Mouse (Mus musculus) neural tube, embryonic 13.5 days (tissue): ENCODE data around the gene Rgma. TPM values are rescaled to one million over a fixed set of nuclear protein-coding genes. Genes with fewer than 3 reads are reported as not detected.

Experiments used
- ATAC-seq: fragments of 200-750 bp; cut with Nextera tagmentation; 2 replicates; pipeline ENCODE4 v1.8.0; 2017; ENCODE audit warnings: low read depth, mild to moderate bottlenecking, moderate TSS enrichment, moderate library complexity
- H3K27ac ChIP-seq: fragments of 300-500 bp; sonication (generic); replicated peaks from 2 replicates; pipeline ENCODE4 v1.5.1; 2015; ENCODE audit warnings: moderate library complexity, mild to moderate bottlenecking, inconsistent platforms
- H3K27me3 ChIP-seq: fragments of 300-500 bp; sonication (generic); 2 replicates; pipeline ENCODE4 v1.6.1; 2015; ENCODE audit warnings: mild to moderate bottlenecking, inconsistent platforms
- H3K36me3 ChIP-seq: fragments of 300-500 bp; sonication (generic); 2 replicates; pipeline ENCODE4 v1.6.1; 2015; ENCODE audit warnings: mild to moderate bottlenecking, inconsistent platforms
- H3K4me1 ChIP-seq: fragments of 300-500 bp; sonication (generic); replicated peaks from 2 replicates; pipeline ENCODE4 v1.6.1; 2015; ENCODE audit warnings: inconsistent platforms
- H3K4me2 ChIP-seq: fragments of 300-500 bp; sonication (generic); 2 replicates; pipeline ENCODE4 v1.6.1; 2015; ENCODE audit warnings: inconsistent platforms, mild to moderate bottlenecking, moderate library complexity
- H3K4me3 ChIP-seq: fragments of 300-500 bp; sonication (generic); 2 replicates; pipeline ENCODE4 v1.5.1; 2015; ENCODE audit warnings: mild to moderate bottlenecking, inconsistent platforms
- H3K9ac ChIP-seq: fragments of 300-500 bp; sonication (generic); 2 replicates; pipeline ENCODE4 v1.6.1; 2015; ENCODE audit warnings: moderate library complexity, mild to moderate bottlenecking, inconsistent platforms
- H3K9me3 ChIP-seq: fragments of 300-500 bp; sonication (generic); 2 replicates; pipeline ENCODE4 v1.6.1; 2016; ENCODE audit warnings: inconsistent platforms
- WGBS: fragments of 180-500 bp; shearing (Covaris S2); methylation state at CpG from one replicate; pipeline ENCODE4 v1.1.7; 2015; 5-methylcytosine and 5-hydroxymethylcytosine counted together
- polyA plus RNA-seq: library from polyadenylated mRNA; unstranded; fragments of >200 nt; fragmentation: Nextera tagmentation; extraction: Ambion mirVana; gene quantifications from 2 replicates; pipeline ENCODE4 v1.2.1, GENCODE M21; 2015

The Rgma gene
- polyA plus RNA-seq, 1 experiment from 2014 or later, result 41.4 TPM

DNA sequence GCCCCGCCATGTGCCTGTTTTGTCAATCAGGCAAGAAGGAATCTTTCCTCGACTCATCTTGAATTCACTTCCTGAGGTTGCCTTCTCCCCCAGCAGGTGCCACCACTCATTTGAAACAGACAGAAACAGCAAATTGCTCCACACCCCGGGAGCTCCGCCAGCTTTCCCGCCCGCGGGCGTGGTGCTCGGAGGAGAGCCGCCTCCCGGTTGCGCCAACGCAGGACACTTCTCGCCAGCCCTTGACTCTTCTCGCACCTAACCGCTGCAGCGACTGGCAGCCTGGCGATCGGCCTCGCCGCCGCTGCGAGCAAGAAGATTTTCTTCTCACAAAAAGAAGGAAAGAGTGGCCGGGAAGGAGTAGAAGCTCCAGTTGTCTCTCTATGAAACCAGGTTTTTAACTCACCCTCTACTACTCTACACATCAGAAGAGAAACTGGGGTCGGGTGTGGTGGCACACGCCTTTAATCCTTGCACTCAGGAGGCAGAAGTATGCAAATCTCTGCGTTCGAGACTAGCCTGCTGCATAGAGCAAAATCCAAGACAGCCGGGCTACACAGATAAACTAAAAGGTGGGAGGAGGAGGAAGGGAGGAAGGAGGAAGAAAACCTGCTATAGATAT lies 2.8 kb upstream of the Rgma start:
- peaks cover 53% of the 10 kb centered on the region for H3K4me1 ChIP-seq
- no peaks in the 10 kb centered on the region for H3K36me3 ChIP-seq
- H3K27me3 ChIP-seq, result peaks cover 22% of the 10 kb centered on the region
- WGBS, result 3% methylated on average over 29 of the region's 29 CpGs
- H3K4me3 ChIP-seq, result peak overlapping the region; percentile 31
- no peak for ATAC-seq
- H3K4me2 ChIP-seq, result peak overlapping the region; percentile 59
- peak overlapping the region; percentile 54 for H3K9ac ChIP-seq
- H3K27ac ChIP-seq, result peak overlapping the region; percentile 6; the same call in 1 of the 2 replicates
- H3K9me3 ChIP-seq, result no peaks in the 10 kb centered on the region

DNA sequence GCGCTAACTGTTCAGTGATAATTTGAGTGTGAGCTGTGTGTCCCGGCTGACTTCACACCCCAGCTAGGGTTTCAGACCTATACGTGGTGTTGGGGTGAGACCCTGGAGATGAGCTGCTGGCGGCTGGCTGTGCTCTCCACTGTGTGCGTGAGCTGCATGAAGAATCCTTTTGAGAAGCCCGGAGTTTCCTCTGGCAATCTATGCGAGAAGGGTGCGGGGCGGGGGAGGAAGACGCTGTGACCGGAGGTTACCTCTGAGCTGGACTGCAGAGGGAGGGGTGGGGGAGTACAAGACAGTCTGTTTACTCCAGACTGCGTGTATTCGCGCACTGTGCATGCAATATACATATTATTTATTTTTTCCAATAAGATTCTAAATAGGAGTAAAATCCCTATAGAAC lies 582 bp upstream of the Rgma start:
- ATAC-seq, result peak; percentile 73
- peak overlapping the region; percentile 97 for H3K27ac ChIP-seq
- peaks cover 22% of the 10 kb centered on the region for H3K27me3 ChIP-seq
- peak overlapping the region; percentile 83 for H3K4me3 ChIP-seq
- H3K4me2 ChIP-seq, result peak overlapping the region; percentile 89
- H3K9me3 ChIP-seq, result no peaks in the 10 kb centered on the region
- no peaks in the 10 kb centered on the region for H3K36me3 ChIP-seq
- peaks cover 76% of the 10 kb centered on the region for H3K4me1 ChIP-seq
- peak overlapping the region; percentile 97 for H3K9ac ChIP-seq
- under 1% methylated on average over 14 of the region's 14 CpGs for WGBS

DNA sequence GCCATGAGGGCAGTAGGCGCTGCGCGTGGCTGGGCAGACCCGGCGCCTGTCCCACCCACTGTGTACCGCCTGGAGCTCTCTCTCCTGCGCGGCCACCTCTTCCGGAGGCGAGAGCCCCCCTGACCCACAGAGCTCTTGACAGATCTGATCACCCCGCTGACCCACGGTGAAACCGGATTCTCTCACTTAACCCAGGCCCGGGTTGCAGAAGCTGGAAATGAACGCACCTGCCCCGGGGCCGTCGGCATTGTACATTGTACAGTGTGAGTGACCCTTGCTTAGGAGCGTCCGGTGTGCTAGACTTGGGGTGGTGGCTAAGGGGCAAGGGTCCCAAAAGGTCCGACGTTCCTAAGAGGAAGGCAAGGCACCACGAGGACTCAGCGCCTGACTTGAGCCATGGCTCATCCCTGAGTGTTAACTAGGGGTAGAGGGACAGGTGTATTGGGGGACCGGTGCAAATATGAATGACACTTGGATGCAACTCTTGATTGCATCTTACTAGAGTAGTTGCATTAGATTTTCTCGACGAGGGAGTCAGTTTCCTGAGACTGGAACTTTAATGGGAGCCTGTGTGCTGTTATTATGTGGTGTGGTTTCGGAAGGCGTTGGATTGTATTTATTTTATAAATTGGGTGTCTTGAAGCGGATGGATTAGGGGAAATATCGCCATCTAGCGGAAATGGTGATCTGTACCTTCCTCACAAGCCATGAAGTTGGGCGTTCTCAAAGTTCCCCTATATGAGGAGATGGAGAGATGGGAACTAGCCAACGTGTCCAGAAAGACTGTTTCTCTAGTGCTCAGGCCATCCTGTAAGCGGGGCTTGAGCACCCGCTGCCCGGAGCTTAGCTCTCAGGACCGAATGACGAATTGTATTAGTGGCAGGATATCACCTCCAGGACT lies 1.0 kb downstream of the Rgma start:
- H3K4me1 ChIP-seq, result peaks cover 92% of the 10 kb centered on the region
- peak; percentile 34 for ATAC-seq
- WGBS, result 1% methylated on average over 39 of the region's 39 CpGs
- peak overlapping the region; percentile 89 for H3K4me2 ChIP-seq
- H3K9ac ChIP-seq, result peak overlapping the region; percentile 97
- H3K36me3 ChIP-seq, result no peaks in the 10 kb centered on the region
- peak overlapping the region; percentile 83 for H3K4me3 ChIP-seq
- H3K27me3 ChIP-seq, result peaks cover 20% of the 10 kb centered on the region
- no peaks in the 10 kb centered on the region for H3K9me3 ChIP-seq
- H3K27ac ChIP-seq, result peak overlapping the region; percentile 97

DNA sequence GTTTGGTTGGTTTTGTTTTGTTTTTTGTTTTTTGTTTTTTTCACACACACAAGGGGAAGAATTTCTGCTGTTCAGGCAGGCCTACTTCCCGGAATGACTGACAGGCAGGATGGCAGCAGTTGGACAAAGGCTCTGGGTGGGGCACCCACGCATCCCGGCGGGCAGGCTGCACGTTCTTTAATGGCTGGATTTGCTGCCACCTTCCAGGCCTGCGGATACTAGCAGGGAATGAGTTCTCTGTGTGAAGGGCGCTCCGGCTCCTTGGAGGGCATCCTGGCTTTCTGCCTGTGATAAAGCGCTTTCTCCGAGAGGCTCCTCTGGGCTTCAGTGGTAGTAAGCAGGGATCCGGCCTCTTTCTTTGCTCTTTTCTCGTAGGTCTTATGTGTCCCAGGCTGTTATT lies 2.0 kb downstream of the Rgma start:
- Histone ChIP-seq H3K4me3 (peak overlapping the region; percentile 83), H3K9ac (peak overlapping the region; percentile 97), H3K27ac (peak overlapping the region; percentile 97), H3K4me2 (peak overlapping the region; percentile 89), H3K9me3 (no peaks in the 10 kb centered on the region), H3K4me1 (peaks cover 94% of the 10 kb centered on the region), H3K36me3 (no peaks in the 10 kb centered on the region), H3K27me3 (peaks cover 12% of the 10 kb centered on the region)
- no peak for ATAC-seq
- 12% methylated on average over 12 of the region's 12 CpGs for WGBS

DNA sequence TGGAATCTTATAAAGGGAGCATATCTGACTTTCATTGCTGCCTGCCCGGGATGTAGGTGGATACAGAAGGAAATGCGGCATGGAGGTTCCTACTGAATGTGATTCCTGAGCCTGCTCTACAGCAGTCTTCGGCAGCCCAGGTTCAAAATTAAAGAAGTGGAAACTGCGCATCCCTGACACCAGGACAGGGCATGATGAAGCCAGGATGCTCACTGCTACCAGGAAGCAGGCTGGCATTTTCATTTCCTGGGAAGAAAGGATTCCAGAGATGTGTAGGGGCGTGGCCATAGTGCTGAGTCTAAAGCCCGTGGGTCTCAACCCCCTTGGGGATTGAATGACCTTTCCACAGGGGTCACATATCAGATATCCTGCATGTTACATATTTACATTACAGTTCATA lies 2.7 kb downstream of the Rgma start:
- Histone ChIP-seq H3K4me1 (peaks cover 92% of the 10 kb centered on the region), H3K9ac (peak overlapping the region; percentile 97), H3K9me3 (no peaks in the 10 kb centered on the region), H3K27me3 (peaks cover 10% of the 10 kb centered on the region), H3K4me3 (peak overlapping the region; percentile 83), H3K4me2 (peak overlapping the region; percentile 89), H3K36me3 (no peaks in the 10 kb centered on the region), H3K27ac (peak overlapping the region; percentile 97)
- no peak for ATAC-seq
- 52% methylated on average over 6 of the region's 6 CpGs for WGBS

DNA sequence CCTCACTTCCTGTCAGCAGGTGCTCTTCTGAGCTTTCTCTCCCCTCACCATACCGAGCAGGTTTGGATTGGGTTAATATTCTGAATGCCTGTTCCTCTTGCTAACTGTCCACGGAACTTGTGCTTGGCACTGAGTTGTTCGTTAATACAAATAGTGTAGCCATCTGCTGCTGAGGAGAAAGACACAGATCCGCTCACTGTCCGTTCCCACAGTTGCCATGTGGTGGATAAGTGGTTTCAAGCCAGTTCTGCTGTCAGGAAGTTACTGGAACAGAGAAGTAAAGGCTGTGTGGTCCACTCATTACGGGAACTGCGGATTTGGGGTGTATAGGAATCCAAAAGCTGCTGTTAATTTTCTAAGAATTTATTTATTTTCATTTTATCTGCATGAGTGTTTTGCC lies 7.5 kb downstream of the Rgma start:
- WGBS, result 69% methylated on average over 7 of the region's 7 CpGs
- Histone ChIP-seq H3K36me3 (peaks cover 4% of the 10 kb centered on the region; the same call in 1 of the 2 replicates), H3K27me3 (no peaks in the 10 kb centered on the region; the same call in 1 of the 2 replicates), H3K4me3 (no peak overlapping the region), H3K4me1 (peaks cover 85% of the 10 kb centered on the region), H3K4me2 (peak overlapping the region; percentile 89), H3K9me3 (no peaks in the 10 kb centered on the region), H3K27ac (peak overlapping the region; percentile 18; the same call in 1 of the 2 replicates), H3K9ac (0 out of 2 replicates have a peak overlapping the region, but pooled peaks have one; percentile 35)
- no peak for ATAC-seq

DNA sequence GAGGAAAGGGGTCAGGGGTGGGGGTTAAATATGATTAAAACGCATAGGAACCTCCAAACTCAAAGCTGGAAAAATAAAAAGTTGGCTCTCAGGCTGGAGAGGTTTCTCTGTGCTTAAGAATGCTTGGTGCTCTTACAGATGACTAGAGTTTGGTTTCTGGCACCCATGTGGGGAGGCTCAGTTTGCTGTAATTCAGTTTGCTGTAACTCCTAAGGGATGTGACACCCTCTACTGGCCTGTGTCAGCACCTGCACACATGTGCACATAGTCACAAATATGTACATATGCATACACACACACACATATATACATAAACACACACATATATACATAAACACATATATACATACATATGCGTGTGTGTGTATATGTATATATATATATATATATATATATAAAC lies 13.6 kb downstream of the Rgma start:
- H3K9me3 ChIP-seq, result no peaks in the 10 kb centered on the region
- H3K36me3 ChIP-seq, result peaks cover 12% of the 10 kb centered on the region; the same call in 1 of the 2 replicates
- peak overlapping the region; percentile 90 for H3K4me2 ChIP-seq
- 74% methylated on average over 2 of the region's 2 CpGs for WGBS
- no peak for ATAC-seq
- peaks cover 72% of the 10 kb centered on the region for H3K4me1 ChIP-seq
- H3K4me3 ChIP-seq, result no peak overlapping the region
- H3K9ac ChIP-seq, result no peak overlapping the region
- no peaks in the 10 kb centered on the region for H3K27me3 ChIP-seq
- H3K27ac ChIP-seq, result peak overlapping the region; percentile 94; the same call in 1 of the 2 replicates

DNA sequence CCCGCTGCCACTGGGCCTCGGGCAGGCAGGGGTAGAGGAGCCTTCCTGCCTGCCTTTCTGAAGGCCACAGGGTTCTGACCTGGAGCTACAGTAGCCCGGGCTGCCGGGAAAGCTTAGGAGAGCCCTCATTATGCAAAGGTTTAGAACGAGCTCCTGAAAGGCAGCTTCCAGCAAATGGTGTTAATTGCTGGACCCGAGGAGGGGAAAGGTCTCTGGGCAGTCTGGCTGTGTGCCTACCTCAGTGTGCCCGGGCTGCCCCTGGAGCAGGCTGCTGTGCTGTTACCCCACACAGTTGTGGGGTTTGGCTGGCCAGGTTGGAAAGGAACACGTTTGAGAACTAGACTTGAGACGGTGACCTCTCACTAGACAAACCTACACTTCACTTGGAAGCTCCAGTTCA lies 14.1 kb downstream of the Rgma start:
- H3K27ac ChIP-seq, result peak overlapping the region; percentile 94
- no peak for ATAC-seq
- H3K4me3 ChIP-seq, result peak overlapping the region; percentile 75
- peaks cover 12% of the 10 kb centered on the region; the same call in 1 of the 2 replicates for H3K36me3 ChIP-seq
- peak overlapping the region; percentile 94; the same call in 1 of the 2 replicates for H3K9ac ChIP-seq
- H3K27me3 ChIP-seq, result no peaks in the 10 kb centered on the region
- H3K4me2 ChIP-seq, result peak overlapping the region; percentile 90
- H3K4me1 ChIP-seq, result peaks cover 74% of the 10 kb centered on the region
- H3K9me3 ChIP-seq, result no peaks in the 10 kb centered on the region
- 5% methylated on average over 9 of the region's 9 CpGs for WGBS

DNA sequence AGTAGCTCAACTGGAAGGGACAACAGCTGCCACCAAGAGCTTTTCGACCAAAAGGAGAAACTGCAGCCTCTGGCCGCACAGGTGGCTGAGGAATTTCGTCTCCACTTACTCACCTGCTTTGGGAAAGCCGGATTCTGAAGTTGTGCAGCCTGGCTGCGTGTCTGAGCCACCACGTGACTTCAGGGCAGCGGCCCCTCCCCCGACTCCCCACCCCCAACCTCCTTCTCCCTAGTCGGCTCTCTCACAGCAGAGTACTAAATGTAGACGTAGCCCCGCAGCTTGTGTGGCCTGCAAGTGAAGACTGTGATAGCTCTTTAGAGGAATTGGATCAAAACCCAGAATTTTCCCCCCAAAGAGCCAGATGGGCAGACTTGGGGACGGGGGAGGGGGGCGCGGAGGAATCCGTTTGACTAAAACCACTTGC lies 14.6 kb downstream of the Rgma start:
- 1% methylated on average over 15 of the region's 15 CpGs for WGBS

DNA sequence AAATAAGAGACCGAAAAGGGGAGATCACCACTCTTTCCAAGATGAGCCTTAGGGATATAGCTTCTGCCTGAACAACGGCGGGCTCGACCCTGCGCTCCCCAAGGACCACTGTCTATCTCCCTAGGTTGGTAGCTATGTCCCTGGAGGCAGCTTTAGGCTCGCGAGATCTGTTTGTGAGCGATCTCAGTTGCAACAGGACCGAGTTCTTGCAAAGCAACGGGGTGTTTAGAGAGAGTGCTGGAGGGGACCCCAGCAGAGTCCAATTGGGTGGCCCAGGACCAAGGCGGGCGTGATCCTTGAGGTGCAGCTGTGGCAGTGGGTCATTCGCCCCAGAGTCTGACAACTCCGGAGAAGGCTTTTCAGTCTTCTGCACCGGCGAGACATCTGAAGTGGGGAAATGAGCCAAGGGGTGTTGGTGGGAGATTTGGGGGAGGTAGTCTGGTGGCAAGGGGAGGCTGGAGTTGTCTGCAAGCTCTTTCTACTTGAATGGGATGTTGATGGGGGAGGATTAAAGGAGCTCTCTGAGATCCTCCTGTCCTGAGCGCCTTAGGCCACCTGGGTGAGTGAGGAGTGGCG lies 15.2 kb downstream of the Rgma start:
- Histone ChIP-seq H3K9me3 (no peaks in the 10 kb centered on the region), H3K27me3 (no peaks in the 10 kb centered on the region), H3K4me2 (peak overlapping the region; percentile 90), H3K27ac (peak overlapping the region; percentile 94), H3K4me1 (peaks cover 76% of the 10 kb centered on the region), H3K4me3 (peak overlapping the region; percentile 75), H3K9ac (peak overlapping the region; percentile 94), H3K36me3 (peaks cover 12% of the 10 kb centered on the region; the same call in 1 of the 2 replicates)
- 2% methylated on average over 18 of the region's 18 CpGs for WGBS
- peak; percentile 37 for ATAC-seq

More for the DNA sequence above, 14.6 kb downstream of the Rgma start:
- Histone ChIP-seq H3K27ac (peak overlapping the region; percentile 94), H3K4me1 (peaks cover 76% of the 10 kb centered on the region), H3K9me3 (no peaks in the 10 kb centered on the region), H3K9ac (peak overlapping the region; percentile 94), H3K4me2 (peak overlapping the region; percentile 90), H3K36me3 (peaks cover 12% of the 10 kb centered on the region; the same call in 1 of the 2 replicates), H3K27me3 (no peaks in the 10 kb centered on the region), H3K4me3 (peak overlapping the region; percentile 75)
- ATAC-seq, result no peak

DNA sequence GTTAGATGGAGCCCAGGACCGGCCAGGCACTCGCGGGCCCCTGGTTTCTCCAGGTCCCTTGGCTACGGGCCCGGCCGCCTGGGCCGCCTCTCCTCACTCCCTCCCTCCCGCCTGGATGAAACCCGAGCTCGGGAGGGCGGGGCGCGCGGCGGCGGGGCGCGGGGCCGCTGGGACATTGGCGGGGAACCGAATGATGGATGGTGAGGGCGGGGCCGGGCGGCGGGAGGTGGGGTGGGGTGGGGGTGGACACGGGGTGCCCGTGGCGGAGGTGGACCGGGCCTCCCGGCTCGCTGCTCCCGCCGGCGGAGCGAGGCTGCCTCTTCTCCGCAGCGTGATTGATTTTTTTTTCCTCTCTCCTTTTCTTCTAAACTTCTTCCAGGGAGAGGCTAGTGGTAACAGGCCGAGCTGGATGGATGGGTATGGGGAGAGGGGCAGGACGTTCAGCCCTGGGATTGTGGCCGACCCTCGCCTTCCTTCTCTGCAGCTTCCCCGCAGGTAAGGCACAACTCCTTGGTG lies 15.8 kb downstream of the Rgma start:
- H3K4me3 ChIP-seq, result peak overlapping the region; percentile 75
- peak overlapping the region; percentile 94 for H3K9ac ChIP-seq
- H3K36me3 ChIP-seq, result peaks cover 12% of the 10 kb centered on the region; the same call in 1 of the 2 replicates
- H3K27me3 ChIP-seq, result no peaks in the 10 kb centered on the region
- H3K4me1 ChIP-seq, result peaks cover 78% of the 10 kb centered on the region
- peak overlapping the region; percentile 90 for H3K4me2 ChIP-seq
- H3K9me3 ChIP-seq, result no peaks in the 10 kb centered on the region
- ATAC-seq, result peak; percentile 75
- H3K27ac ChIP-seq, result peak overlapping the region; percentile 94
- WGBS, result 1% methylated on average over 41 of the region's 42 CpGs
